Mouse (Mus musculus) myocyte (in vitro differentiated cells): Measurements from ENCODE around the gene H2al2a.

Experiments used
- MAX ChIP-seq: IDR thresholded peaks from one replicate; pipeline ENCODE4 v1.6.1; 2011; ENCODE audit warnings: low read depth, mild to moderate bottlenecking, control low read depth
- MYOD1 ChIP-seq, 3 experiments: IDR thresholded peaks; one replicate each; pipeline ENCODE4 v1.6.1; 2011; ENCODE audit warnings: control low read depth in 2 of 3, low read depth in 2 of 3, mild to moderate bottlenecking in 2 of 3, moderate library complexity in 1 of 3; ENCODE audit not compliant: insufficient read length in 2 of 3, control insufficient read depth in 1 of 3
- POLR2A ChIP-seq: IDR thresholded peaks from one replicate; pipeline ENCODE4 v1.6.1; 2011; ENCODE audit warnings: low read depth, mild to moderate bottlenecking, control low read depth, moderate library complexity; ENCODE audit not compliant: insufficient read length

DNA sequence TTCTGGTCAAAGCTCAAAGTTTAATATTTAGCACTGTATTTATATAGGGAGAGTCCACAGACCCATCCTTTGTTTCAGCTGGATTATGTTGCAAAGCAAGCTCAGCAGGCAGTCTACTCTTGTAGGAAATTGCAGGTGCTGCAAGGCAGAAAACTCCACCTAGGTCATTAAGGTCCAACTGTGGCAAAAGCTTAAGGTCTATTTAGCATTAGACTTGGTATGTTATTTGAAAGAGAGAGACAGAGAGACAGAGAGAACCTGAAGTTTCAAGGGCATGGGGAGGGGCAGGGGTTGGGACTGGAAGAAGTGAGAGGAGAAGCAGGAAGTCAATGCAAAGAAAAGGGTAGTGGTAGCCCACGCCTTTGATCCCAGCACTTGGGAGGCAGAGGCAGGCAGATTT is 14.0 kb downstream of the H2al2a start:
- TF ChIP-seq POLR2A (no peak), MYOD1 (IDR thresholded peaks at IDR 0.05; ENCODE audit: control insufficient read depth in 1 of 3, insufficient read length in 2 of 3, low read depth in 2 of 3) (no peak), MAX (no peak)
